Mouse (Mus musculus): ENCODE results near the gene Usp2. TPM values are rescaled to one million over a fixed set of nuclear protein-coding genes. Genes with fewer than 3 reads are reported as not detected.

Usp2 gene
- polyA plus RNA-seq, 1 experiment from 2014 or later: 29.4 TPM

GRCm38 (mm10) chr9:44114453-44114852 is 47.6 kb downstream of the Usp2 start:
- ATAC-seq (ENCODE audit: low FRiP score, low TSS enrichment): no peak
- 86% methylated on average over 2 of the region's 2 CpGs for WGBS
- Histone ChIP-seq H3K9me3 (ENCODE audit: control insufficient read depth, low read length) (no peaks in the 10 kb centered on the region), H3K4me3 (ENCODE audit: low read length) (no peak overlapping the region), H3K36me3 (ENCODE audit: control insufficient read depth, insufficient read depth, low read length) (peaks cover 5% of the 10 kb centered on the region; the same call in 1 of the 2 replicates), H3K4me1 (ENCODE audit: control insufficient read depth, insufficient read depth, low read length) (peaks cover 11% of the 10 kb centered on the region), H3K27ac (ENCODE audit: low read depth, low read length) (no peak overlapping the region), H3K27me3 (ENCODE audit: control insufficient read depth, insufficient read depth, low read length) (no peaks in the 10 kb centered on the region), H3K9ac (ENCODE audit: low read depth, low read length) (no peak overlapping the region), H3K4me2 (replicated peaks; ENCODE audit: low read depth, low read length) (no peak overlapping the region)

GRCm38 (mm10) chr9:44115599-44115998 is 48.8 kb downstream of the Usp2 start:
- H3K4me3 ChIP-seq (ENCODE audit: low read length): no peak overlapping the region
- WGBS: 82% methylated on average over 9 of the region's 9 CpGs
- ATAC-seq (ENCODE audit: low FRiP score, low TSS enrichment): no peak

GRCm38 (mm10) chr9:44116182-44116581 is 49.4 kb downstream of the Usp2 start:
- Histone ChIP-seq H3K4me2 (replicated peaks; ENCODE audit: low read depth, low read length) (no peak overlapping the region), H3K27ac (ENCODE audit: low read depth, low read length) (no peak overlapping the region), H3K4me3 (ENCODE audit: low read length) (no peak overlapping the region), H3K4me1 (ENCODE audit: control insufficient read depth, insufficient read depth, low read length) (no peaks in the 10 kb centered on the region), H3K9ac (ENCODE audit: low read depth, low read length) (no peak overlapping the region), H3K27me3 (ENCODE audit: control insufficient read depth, insufficient read depth, low read length) (no peaks in the 10 kb centered on the region), H3K9me3 (ENCODE audit: control insufficient read depth, low read length) (no peaks in the 10 kb centered on the region), H3K36me3 (ENCODE audit: control insufficient read depth, insufficient read depth, low read length) (no peaks in the 10 kb centered on the region)
- WGBS: 84% methylated on average over 4 of the region's 4 CpGs
- no peak for ATAC-seq (ENCODE audit: low FRiP score, low TSS enrichment)

More at GRCm38 (mm10) chr9:44115599-44115998, 48.8 kb downstream of the Usp2 start:
- Histone ChIP-seq H3K4me2 (replicated peaks; ENCODE audit: low read depth, low read length) (no peak overlapping the region), H3K27ac (ENCODE audit: low read depth, low read length) (no peak overlapping the region), H3K9ac (ENCODE audit: low read depth, low read length) (no peak overlapping the region), H3K9me3 (ENCODE audit: control insufficient read depth, low read length) (no peaks in the 10 kb centered on the region), H3K27me3 (ENCODE audit: control insufficient read depth, insufficient read depth, low read length) (no peaks in the 10 kb centered on the region), H3K36me3 (ENCODE audit: control insufficient read depth, insufficient read depth, low read length) (no peaks in the 10 kb centered on the region; the same call in 1 of the 2 replicates), H3K4me1 (ENCODE audit: control insufficient read depth, insufficient read depth, low read length) (peaks cover under 1% of the 10 kb centered on the region; the same call in 1 of the 2 replicates)

- WGBS: 53% methylated on average over 5 of the region's 5 CpGs
- no peaks in the 10 kb centered on the region for H3K36me3 ChIP-seq (ENCODE audit: control insufficient read depth, insufficient read depth, low read length)
- no peaks in the 10 kb centered on the region for H3K27me3 ChIP-seq (ENCODE audit: control insufficient read depth, insufficient read depth, low read length)
- no peaks in the 10 kb centered on the region for H3K4me1 ChIP-seq (ENCODE audit: control insufficient read depth, insufficient read depth, low read length)
- H3K9ac ChIP-seq (ENCODE audit: low read depth, low read length): no peak overlapping the region
- no peak overlapping the region for H3K4me2 ChIP-seq (replicated peaks; ENCODE audit: low read depth, low read length)
- no peak overlapping the region for H3K4me3 ChIP-seq (ENCODE audit: low read length)
- ATAC-seq (ENCODE audit: low FRiP score, low TSS enrichment): no peak
- H3K9me3 ChIP-seq (ENCODE audit: control insufficient read depth, low read length): no peaks in the 10 kb centered on the region
- no peak overlapping the region for H3K27ac ChIP-seq (ENCODE audit: low read depth, low read length)
Measured at GRCm38 (mm10) chr9:44119011-44119410, 52.2 kb downstream of the Usp2 start.

GRCm38 (mm10) chr9:44119948-44120465 is 53.2 kb downstream of the Usp2 start:
- no peaks in the 10 kb centered on the region for H3K36me3 ChIP-seq (ENCODE audit: control insufficient read depth, insufficient read depth, low read length)
- H3K4me3 ChIP-seq (ENCODE audit: low read length): no peak overlapping the region
- WGBS: 78% methylated on average over 8 of the region's 8 CpGs
- no peaks in the 10 kb centered on the region for H3K27me3 ChIP-seq (ENCODE audit: control insufficient read depth, insufficient read depth, low read length)
- peaks cover 4% of the 10 kb centered on the region for H3K4me1 ChIP-seq (ENCODE audit: control insufficient read depth, insufficient read depth, low read length)
- H3K4me2 ChIP-seq (replicated peaks; ENCODE audit: low read depth, low read length): no peak overlapping the region
- no peak for ATAC-seq (ENCODE audit: low FRiP score, low TSS enrichment)
- no peak overlapping the region for H3K9ac ChIP-seq (ENCODE audit: low read depth, low read length)
- H3K27ac ChIP-seq (ENCODE audit: low read depth, low read length): no peak overlapping the region
- no peaks in the 10 kb centered on the region for H3K9me3 ChIP-seq (ENCODE audit: control insufficient read depth, low read length)

- Histone ChIP-seq H3K36me3 (ENCODE audit: control insufficient read depth, insufficient read depth, low read length) (no peaks in the 10 kb centered on the region), H3K9ac (ENCODE audit: low read depth, low read length) (no peak overlapping the region), H3K27ac (ENCODE audit: low read depth, low read length) (no peak overlapping the region), H3K4me2 (replicated peaks; ENCODE audit: low read depth, low read length) (no peak overlapping the region), H3K4me3 (ENCODE audit: low read length) (no peak overlapping the region), H3K4me1 (ENCODE audit: control insufficient read depth, insufficient read depth, low read length) (peaks cover 24% of the 10 kb centered on the region), H3K9me3 (ENCODE audit: control insufficient read depth, low read length) (no peaks in the 10 kb centered on the region), H3K27me3 (ENCODE audit: control insufficient read depth, insufficient read depth, low read length) (no peaks in the 10 kb centered on the region)
- ATAC-seq (ENCODE audit: low FRiP score, low TSS enrichment): no peak
- WGBS: 76% methylated on average over 6 of the region's 6 CpGs
Measured at GRCm38 (mm10) chr9:44124317-44124716, 57.5 kb downstream of the Usp2 start.

GRCm38 (mm10) chr9:44125026-44125425 is 58.2 kb downstream of the Usp2 start:
- no peak for ATAC-seq (ENCODE audit: low FRiP score, low TSS enrichment)
- no peak overlapping the region for H3K27ac ChIP-seq (ENCODE audit: low read depth, low read length)
- 12% methylated on average over 5 of the region's 5 CpGs for whole genome bisulfite sequencing

GRCm38 (mm10) chr9:44125546-44126428 is 59.0 kb downstream of the Usp2 start:
- H3K9ac ChIP-seq (ENCODE audit: low read depth, low read length): no peak overlapping the region
- ATAC-seq (ENCODE audit: low FRiP score, low TSS enrichment): 0 out of 2 replicates have a peak, but pooled peaks have one; percentile 7
- no peaks in the 10 kb centered on the region for H3K27me3 ChIP-seq (ENCODE audit: control insufficient read depth, insufficient read depth, low read length)
- 24% methylated on average over 18 of the region's 18 CpGs for WGBS
- no peaks in the 10 kb centered on the region for H3K36me3 ChIP-seq (ENCODE audit: control insufficient read depth, insufficient read depth, low read length)
- no peak overlapping the region for H3K4me3 ChIP-seq (ENCODE audit: low read length)
- peaks cover 37% of the 10 kb centered on the region for H3K4me1 ChIP-seq (ENCODE audit: control insufficient read depth, insufficient read depth, low read length)
- no peaks in the 10 kb centered on the region for H3K9me3 ChIP-seq (ENCODE audit: control insufficient read depth, low read length)
- peak overlapping the region; percentile 25; the same call in 1 of the 2 replicates for H3K4me2 ChIP-seq (replicated peaks; ENCODE audit: low read depth, low read length)
- H3K27ac ChIP-seq (ENCODE audit: low read depth, low read length): no peak overlapping the region; the same call in 1 of the 2 replicates

More at GRCm38 (mm10) chr9:44125026-44125425, 58.2 kb downstream of the Usp2 start:
- Histone ChIP-seq H3K4me2 (replicated peaks; ENCODE audit: low read depth, low read length) (no peak overlapping the region), H3K4me3 (ENCODE audit: low read length) (no peak overlapping the region), H3K9ac (ENCODE audit: low read depth, low read length) (no peak overlapping the region), H3K36me3 (ENCODE audit: control insufficient read depth, insufficient read depth, low read length) (no peaks in the 10 kb centered on the region), H3K27me3 (ENCODE audit: control insufficient read depth, insufficient read depth, low read length) (no peaks in the 10 kb centered on the region), H3K9me3 (ENCODE audit: control insufficient read depth, low read length) (no peaks in the 10 kb centered on the region), H3K4me1 (ENCODE audit: control insufficient read depth, insufficient read depth, low read length) (peaks cover 29% of the 10 kb centered on the region)

GRCm38 (mm10) chr9:44126746-44127145 is 59.9 kb downstream of the Usp2 start:
- 88% methylated on average over 3 of the region's 3 CpGs for WGBS
- Histone ChIP-seq H3K27me3 (ENCODE audit: control insufficient read depth, insufficient read depth, low read length) (no peaks in the 10 kb centered on the region), H3K9ac (ENCODE audit: low read depth, low read length) (no peak overlapping the region), H3K27ac (ENCODE audit: low read depth, low read length) (no peak overlapping the region; the same call in 1 of the 2 replicates), H3K36me3 (ENCODE audit: control insufficient read depth, insufficient read depth, low read length) (no peaks in the 10 kb centered on the region), H3K9me3 (ENCODE audit: control insufficient read depth, low read length) (no peaks in the 10 kb centered on the region), H3K4me1 (ENCODE audit: control insufficient read depth, insufficient read depth, low read length) (peaks cover 39% of the 10 kb centered on the region), H3K4me3 (ENCODE audit: low read length) (no peak overlapping the region), H3K4me2 (replicated peaks; ENCODE audit: low read depth, low read length) (no peak overlapping the region)
- ATAC-seq (ENCODE audit: low FRiP score, low TSS enrichment): no peak

Data from kidney, embryonic 14.5 days (tissue).